Mouse (Mus musculus) ZHBTc4 (cell line): ENCODE results near the gene Trcg1.
"Not testable (repeated sequence)": the region's sequence is repeated elsewhere in the genome, so short reads cannot be mapped to it uniquely, and the experiment has no call there.

ENCODE experiments used
- DNase-seq: peaks from one replicate; pipeline ENCODE4 v3.0.0-alpha.2; 2011; ENCODE audit warnings: low read depth, low spot score

The Trcg1 gene

DNA sequence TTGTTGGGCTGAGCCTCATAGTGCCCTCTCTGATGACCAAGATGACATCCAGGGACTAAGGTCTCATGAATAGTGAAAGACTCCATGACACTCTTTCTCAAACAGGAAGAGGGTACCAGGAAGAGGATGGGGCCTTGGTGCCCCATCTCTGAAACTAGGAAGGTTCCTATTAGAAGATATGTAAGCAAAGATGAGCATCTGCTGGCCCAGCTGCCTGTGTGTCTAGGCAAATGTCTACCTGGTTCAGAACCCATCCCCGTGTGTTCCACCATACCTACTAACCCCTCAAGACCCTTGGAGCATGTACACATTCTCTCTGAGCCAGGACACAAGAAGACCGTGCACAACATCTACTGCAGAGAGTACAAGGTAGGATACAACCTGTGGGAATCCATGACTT is at the start of gene Trcg1:
TSS of gene Trcg1 (plus strand) at position 301 of the 400 bp plus-strand sequence.
- DNase-seq = no peak

DNA sequence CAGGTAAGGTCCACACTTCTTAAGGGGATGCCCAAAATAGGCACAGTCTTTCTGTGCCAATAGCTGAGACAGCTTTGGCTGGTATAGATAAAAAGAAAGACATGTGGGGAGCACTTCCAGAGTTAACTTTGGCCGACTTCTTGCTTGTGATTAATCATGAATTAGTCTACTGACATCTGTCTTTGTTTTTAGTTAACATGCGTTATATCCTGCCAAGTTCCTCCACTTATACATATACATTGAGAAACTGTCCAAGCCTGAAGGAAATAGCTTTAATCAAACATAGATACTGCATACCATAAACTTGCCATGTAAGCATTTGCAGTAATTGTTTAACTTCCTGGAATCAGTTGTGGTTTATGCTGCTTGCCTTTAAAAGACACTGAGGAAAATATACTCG is 39.6 kb upstream of the Trcg1 start:
- no peak for DNase-seq

DNA sequence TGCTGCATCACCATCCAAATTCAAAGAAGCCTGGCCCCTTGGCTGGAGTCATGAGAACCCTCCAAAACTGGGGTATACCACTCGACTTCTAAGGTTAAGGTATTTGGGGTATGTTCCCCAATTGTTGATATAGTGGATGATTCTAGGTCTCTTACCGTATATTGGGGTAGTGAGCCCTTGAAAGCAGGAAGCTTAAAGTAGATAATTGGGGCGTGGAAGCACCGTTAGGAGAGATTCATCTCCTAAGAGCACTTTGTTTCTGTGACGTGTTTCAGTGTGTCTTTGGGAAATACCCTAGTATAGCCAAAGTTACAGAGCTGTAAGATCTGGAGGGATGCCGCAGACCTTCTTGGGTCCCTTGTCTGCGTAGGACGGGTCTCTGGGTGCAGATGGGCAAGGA is 38.9 kb upstream of the Trcg1 start:
- no peak for DNase-seq

DNA sequence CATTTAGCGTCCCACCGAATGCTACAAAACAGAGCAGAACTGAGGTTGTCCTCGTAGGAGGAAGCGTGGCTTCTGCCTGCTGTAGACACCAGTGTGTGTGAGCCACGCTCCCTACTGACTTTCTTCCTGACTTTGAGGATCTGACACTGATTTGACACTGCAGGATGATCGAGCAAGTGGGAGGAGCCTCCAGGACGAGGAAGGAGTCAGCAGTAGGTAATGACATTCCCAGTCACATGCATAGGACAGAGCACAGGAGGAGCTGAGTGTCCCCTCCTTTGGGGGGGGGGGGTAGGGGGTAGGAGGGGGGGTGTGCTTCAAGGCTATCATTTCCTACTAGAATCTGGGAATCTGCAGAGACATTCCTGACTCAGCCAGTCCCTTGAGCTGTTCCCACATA is 33.4 kb upstream of the Trcg1 start:
- peak; percentile 57 for DNase-seq

DNA sequence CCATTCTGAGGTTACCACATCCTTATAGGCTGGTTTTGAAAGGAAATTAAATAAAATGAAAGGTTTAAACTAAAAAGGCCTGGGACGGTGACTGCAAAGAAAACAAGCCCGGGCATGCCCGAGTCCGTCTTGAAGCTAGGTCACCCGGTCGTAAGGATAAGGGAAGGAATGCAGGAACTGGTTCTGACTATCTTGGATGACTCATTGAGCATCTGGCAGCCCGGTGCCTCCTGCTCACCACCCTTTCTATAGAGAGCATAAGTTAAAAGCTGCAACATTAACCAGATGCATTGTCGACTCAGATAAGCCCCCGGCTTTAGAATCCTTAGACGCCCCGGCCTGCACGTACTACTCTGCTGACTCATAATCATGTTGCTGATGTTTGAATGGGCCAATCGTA is 32.8 kb upstream of the Trcg1 start:
- not testable (repeated sequence) for DNase-seq

DNA sequence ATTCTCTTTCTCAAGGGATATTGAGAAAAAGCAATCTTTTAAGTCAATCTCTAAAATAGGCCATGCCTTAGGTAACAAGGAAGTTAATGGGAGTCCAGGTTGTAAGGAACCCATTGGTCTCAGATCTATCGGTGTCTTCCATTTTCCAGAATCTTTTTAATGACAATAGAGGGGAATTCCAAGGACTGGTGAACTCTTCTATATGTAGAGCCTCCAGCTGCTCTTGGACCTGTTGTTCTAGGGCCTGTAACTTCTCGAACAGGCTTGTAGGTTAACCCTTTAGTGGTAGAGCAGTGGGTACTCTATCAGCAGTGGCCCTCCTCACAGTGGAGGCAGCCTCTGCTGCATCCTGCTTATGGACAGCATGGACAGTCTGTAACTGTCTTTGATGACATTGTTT is 29.5 kb upstream of the Trcg1 start:
- peak; percentile 56 for DNase-seq

DNA sequence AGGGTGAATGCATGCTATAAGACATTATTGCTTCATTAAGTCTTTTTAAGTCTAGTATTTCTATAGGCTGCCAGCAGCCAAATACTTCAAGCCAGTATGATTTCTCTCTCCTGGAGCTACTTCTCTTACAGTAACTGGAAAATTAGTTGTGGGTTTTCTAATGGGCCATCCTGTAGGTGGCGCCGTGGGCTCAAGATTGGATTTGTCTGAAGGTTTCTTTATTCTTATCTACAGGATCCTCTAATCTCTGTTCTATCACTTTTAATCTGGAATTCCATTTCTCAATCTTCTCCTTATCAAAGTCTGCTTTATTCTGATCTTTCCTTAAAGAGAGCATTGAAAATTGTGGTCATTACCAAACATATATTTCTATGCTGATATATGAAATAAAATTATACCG is 27.0 kb upstream of the Trcg1 start:
- DNase-seq = peak; percentile 64

DNA sequence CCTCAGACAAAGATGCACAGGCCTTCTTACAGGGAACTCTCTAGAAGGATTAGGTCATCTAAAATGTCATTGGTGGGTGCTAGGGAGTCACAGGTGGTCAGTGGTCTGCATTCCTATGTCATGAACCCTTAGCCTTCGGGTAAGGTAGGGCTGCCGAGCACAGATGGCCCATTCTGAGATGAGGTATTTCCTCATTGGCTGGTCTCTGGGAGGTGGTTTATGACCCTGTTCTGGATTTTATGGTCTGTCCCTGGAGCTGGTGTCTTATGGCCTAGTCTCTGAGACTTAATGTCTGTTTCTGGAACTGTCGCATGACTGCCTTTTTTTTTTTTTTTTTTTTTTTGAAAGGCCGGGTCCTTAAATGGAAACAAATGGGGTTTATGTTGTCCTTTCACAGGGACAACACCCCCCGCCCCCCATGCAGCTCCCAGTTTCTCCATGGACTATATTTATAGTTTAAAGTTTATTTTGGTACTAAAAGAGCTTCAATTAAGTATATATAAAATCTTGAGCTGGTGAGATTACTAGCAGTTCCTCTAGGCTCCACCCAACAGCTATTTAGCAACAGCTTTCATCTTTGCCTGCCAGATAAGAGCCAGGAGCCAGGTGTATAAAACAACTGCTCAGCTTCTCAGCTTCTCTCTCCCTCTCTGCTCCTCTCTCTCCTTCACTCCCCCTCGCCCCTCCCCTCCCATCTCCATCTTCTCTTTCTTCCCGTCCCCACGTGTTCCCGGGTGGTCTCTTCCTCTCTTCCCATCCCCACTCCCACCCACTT is 23.7 kb upstream of the Trcg1 start:
- DNase-seq = no peak

DNA sequence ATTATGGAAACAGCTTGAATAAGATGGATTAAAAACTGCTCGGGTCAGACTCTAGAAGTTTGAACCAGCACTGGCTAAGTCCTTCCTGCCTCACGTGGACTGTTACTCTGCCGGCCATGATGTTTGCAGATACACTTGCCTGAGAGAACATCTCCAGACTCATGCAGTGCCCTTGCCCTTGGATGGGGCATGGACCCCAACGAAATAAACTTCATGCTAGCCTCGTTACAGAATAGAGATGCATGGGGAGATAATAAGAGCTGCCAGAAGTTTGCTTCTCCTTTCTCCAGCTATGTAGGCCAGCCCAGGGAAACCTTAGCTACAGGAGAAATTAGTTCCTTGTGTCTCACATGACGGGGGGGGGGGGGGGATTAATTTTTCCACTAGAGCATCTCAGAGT is 21.9 kb upstream of the Trcg1 start:
- DNase-seq = no peak

DNA sequence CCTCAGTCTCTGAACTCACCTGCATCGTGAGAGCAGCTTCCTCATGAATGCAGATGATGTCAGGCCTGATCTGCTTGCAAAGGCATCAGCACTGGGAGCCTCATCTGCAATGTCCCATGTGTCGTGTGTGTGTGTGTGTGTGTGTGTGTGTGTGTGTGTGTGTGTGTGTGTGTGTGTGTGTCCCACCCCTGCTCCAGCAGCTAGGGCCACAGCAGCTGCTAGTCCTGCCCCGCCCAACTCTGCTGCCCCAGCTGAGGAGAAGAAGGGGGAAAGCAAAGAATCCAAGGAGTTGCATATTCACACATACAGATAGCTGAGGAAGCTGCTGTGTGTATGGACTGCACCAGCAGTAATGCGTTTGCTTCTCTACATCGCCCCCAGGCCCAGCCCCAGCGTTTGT is 19.1 kb upstream of the Trcg1 start:
- peak; percentile 23 for DNase-seq

DNA sequence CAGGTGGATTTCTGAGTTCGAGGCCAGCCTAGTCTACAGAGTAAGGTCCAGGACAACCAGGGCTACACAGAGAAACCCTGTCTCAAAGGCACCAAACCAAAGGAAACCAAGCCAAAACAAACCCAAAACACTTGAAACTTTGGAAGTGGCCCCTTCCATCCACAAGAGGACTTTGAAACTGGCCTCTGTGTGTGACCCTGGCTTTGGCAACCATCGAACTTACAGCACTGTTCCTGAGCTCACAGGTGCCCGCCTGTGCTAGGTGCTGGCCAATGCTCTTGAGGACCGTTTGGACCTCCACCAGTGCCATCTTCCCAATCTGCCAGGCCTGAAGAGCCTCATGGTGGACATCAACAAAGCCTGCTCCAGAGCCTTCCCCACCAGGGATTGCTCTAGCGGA is 17.6 kb upstream of the Trcg1 start:
- DNase-seq = no peak

DNA sequence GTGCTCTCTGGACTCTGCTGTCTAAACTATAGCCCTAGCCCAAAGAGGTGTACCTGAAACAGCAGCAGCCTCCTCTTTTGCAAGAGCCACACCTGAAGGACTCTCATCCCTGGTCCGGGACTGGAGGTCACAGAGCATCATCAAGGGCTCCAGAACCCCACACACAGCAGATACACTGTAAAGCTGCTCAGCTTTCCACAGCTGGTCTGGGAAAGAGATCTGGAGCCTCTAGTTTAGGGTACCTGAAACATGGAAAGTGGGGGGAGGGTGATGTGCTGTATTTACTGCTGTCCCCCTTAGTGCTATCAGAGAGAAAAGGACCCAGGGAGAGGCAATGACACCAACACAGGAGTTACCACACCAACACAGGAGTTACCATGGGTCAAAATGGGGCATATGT is 16.8 kb upstream of the Trcg1 start:
- no peak for DNase-seq

DNA sequence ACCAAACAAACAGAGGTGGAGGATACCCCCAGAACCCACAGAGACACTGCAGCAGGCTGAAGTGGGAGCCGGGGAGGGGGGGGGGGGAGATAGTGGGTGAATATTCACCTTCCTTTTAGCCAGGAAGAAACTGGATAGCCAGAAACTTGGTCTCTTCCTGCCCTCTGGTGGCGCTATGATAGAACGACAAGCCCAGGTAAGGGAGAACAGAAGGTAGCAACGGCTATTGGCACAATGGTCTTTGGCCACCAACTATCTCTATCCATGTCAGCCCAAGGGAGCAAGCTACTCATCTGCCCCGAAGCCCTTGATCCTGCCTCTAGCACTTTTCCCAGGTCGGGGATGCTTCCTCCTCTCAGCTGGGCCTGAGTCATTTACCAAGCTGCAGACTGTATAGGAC is 16.0 kb upstream of the Trcg1 start:
- DNase-seq = peak; percentile 77

DNA sequence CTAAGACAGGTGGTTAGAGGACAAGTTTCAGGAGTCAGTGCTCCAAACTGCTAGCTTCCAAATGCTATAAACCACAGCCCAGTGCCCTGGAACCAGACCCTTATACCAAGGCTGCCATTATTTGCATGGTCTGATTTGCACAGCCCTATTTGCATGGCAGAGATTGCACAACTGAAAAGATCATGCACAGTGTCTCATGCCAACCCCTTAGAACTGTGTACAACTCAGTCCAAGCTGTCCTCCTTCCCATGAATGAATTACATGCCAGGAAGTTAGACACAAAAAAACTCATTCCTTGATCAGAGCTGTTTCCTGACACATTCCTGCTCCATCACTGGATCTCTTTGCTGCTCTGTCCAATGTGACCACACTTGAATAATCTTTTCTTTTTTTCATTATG is 13.0 kb upstream of the Trcg1 start:
- DNase-seq = no peak

DNA sequence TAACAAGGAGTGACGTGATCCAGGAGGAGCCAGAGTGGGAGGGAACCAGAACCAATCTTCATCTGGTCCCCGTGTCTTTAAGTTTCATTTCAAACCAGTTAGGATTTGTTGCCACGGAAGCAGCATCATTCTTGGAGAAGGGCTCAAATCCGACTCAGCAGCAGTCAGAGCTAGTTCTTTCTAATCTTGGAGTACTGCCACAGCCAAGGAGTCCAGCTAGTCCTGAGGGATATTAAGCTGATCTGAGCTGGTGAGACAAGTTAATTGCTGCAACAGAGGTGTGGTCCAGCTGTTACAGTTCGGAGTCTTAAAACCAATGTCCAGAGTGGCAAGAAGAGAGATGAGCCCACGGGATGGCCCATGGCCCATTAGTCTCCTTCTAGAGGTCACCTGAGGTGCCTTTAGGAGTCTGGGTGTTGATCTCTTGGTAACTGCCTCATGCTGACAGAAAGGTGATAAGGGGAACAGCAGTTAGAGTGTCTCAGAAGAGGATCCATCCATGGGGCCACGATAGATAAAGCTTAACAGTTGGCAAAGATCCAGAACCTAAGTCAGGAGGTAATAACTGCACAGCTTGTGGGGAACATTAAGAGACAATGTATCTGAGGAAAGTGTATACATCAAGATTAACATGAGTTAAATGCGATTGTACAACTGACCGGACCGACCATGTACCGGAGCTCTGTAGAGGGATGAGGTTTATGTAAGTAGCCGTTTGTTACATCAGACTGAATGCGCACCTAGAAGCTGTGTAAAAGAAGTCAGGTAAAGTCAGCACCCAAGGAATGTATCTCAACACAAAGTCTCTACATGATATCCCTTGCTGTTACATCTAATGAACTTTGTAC is 10.4 kb upstream of the Trcg1 start:
- no peak for DNase-seq

DNA sequence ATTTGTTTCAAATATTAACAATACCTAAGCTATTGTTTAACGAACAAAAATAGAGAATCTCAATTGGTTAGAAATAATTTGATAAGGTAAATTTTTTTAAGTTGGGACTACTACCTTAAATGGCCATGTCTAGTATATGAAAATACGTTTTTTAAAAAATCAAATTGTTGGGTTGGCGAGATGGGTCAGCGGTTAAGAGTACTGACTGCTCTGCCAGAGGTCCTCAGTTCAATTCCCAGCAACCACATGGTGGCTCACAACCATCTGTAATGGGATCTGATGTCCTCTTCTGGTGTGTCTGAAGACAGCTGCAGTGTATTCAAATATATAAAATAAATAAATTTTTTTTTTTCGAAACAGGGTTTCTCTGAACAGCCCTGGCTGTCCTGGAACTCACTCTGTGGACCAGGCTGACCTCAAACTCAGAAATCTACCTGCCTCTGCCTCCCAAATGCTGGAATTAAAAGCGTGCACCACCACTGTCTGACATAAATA is 9.7 kb upstream of the Trcg1 start:
- not testable (repeated sequence) for DNase-seq

DNA sequence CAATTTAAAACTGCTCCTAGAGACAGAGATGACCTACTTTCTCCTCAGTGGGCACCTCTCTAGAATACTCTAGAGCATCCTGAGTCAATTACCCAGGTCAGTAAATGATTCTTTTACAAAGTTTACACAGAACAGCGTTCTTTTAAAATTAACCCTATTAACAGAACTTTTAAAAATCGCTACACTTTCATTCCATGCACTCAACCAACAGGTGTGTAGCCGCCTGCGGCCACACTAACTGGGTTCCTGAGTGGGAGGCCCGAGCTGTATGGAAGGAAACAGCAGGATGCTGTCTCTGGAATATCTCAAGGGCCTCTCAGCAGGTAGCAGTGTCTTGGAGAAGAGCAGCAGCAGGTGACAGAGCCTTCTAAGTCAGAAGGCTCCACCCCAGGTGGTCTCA is 9.2 kb upstream of the Trcg1 start:
- DNase-seq = no peak

DNA sequence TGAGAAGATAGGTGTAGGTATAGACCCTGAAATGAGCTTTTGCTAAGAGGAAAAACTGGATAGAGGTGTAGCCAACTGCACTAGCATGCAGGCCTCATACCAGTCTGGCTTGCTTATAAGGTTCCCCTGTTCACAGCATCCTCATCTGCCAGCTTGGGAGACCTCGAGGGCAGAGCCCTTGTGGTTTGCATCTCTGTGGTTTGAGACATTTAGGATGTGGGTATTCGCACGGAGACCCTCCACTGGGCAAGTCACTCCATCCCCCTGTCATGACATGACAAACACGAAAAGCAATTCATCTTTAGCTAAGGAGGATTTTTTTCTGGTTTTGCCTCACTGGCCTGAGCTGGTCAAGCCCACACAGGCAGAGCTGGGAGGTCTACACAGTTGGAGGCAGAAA is 8.2 kb upstream of the Trcg1 start:
- no peak for DNase-seq

DNA sequence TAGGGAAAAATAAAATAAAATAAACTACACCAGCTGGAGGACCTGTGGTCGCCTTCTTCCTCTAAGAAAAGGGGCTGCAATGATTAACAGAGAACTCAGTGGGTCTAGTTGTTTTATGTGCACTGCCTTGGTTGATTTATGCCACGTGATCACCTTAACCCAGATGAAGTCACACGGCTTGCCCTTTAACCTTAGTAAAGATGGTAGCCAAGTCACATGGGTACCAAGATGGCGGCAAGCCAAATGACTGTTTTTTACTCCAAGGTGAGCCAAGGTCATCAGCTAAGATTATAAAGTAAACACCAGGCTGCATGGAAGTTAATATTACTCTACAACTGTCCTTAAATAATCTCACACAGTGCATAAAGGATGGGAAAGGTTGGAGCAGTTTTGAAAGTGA is 6.6 kb upstream of the Trcg1 start:
- no peak for DNase-seq

DNA sequence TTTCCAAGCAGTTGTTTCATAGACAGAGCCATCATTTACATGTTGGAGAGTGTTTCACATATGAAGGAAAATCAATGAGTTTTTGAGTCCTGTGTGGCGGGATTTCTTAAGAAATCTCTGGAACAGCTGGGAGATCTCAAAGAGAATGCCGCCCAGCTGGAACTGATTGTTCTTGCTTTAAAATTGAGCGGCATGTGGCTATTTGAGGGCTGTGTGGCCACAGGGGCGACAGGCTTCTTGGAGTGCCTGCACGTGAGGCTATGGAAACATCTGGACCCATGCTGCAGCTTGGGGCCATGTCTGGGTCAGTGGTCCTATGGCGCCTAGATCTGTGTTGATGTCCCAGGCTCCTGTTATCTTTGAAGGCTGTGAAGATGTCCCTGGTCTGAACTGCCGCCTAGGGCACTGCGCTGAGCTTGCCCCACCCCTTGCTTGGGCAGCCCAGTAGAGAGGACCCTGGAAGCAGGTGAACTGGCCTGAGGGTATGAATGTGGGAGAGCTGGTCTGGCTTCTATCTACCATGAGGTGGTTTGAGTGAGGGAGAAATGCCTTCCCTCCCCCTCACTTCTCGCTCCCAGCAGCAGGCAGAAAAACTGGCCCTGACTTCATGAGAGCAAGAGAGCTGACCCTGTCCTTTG is 6.1 kb upstream of the Trcg1 start:
- DNase-seq = no peak

DNA sequence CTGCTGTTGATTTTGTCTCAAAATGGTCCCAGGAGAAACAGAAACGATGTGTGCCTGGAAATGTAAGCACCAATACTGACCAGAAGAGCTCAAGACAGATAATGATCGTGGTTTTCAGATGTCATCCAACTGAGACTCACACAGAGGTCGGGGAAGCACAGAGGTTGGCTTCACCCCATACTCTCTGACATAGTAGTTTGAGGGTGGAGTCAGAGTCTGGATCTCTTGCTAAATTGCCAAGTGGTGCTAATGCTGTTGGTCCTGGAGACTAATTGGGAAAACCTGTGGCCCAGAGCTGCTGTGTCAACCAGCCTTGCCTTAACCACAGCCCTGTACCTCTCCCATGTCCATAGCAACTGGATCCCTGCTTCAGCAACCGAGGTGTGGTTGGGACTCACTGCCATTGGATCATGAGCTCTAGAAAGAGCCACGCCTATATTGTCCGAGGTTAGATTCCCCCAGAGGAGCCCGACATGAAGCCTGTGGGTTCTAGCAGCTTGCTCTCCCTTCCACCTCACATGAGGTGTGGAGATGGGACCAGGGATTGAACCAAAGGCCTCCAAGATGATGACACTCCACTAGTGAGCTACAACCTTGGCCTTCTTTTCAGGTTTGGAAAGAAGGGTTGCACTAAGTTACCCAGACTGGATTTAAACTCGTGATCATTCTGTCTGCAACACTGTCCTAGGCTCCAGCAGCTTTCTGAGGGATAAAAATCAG is 4.7 kb upstream of the Trcg1 start:
- DNase-seq = no peak
